In the genomic region with DNA sequence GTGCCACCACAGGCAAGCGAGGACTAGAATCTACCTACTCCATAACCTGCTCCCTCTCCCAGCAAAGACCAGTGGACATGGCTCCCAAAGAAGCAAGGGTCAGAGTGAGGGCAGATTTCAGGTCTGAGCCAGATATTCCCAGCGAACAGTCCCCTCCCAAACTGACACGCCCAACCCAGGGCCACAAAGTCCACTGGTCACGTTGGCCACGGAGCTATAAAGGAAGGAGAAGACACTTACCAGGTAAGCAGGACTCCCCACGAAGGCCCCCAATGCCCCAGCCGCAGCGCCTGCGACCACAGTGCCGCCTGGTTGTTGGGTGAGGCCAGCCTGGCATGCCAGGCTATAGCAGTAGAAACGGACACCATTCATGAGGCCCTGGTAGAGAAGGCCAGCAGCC, we compare ENCODE assay signal across 12 mouse cellular contexts. TPM values are rescaled to one million over a fixed set of nuclear protein-coding genes. Genes with fewer than 3 reads are reported as not detected.
DNase-seq lines count a peak whose midpoint lies in the region; ATAC-seq and TF ChIP-seq lines count a peak whose summit lies in the region.
"Had no signal": no experiment of that assay in that cellular context is flagged by ENCODE, and none has a peak within 500 bp of the region (broad histone marks: within the 10 kb centered on the region; RNA-seq: fewer than 3 reads in every experiment).

No protein-coding gene starts in this region.

- H3K27ac ChIP-seq in heart, embryonic 14.5 days (replicated peaks in 1 of 2; ENCODE audit: control insufficient read depth in 1 of 2, insufficient read depth in 1 of 2, low read depth in 2 of 2, low read length in 2 of 2): peak overlapping the region in 1 of 2 experiments; percentile 65; a peak in 1 of 4 replicates
- H3K27ac ChIP-seq in layer of hippocampus, adult 2 months: peak overlapping the region; percentile 65; the same call in 1 of the 2 replicates
- H3K27ac ChIP-seq in cortical plate, adult 2 months (ENCODE audit: insufficient read depth, low read length): no peak overlapping the region
- no peak overlapping the region for H3K27ac ChIP-seq in limb, embryonic 10.5 days

- no peak overlapping the region for H3K4me3 ChIP-seq in heart, embryonic 14.5 days (ENCODE audit: control insufficient read depth in 1 of 2, insufficient read depth in 1 of 2, low read depth in 1 of 2, low read length in 2 of 2)
- H3K4me3 ChIP-seq in layer of hippocampus, adult 2 months: no peak overlapping the region
- H3K4me3 ChIP-seq in cortical plate, adult 2 months (ENCODE audit: insufficient read depth, low read length): peak overlapping the region; percentile 24; the same call in 1 of the 2 replicates
- H3K4me3 ChIP-seq in limb, embryonic 10.5 days: no peak overlapping the region

- ATAC-seq in heart, embryonic 14.5 days (ENCODE audit: insufficient number of reproducible peaks, insufficient read depth, low FRiP score, low read depth): no peak
- ATAC-seq in monocyte, adult 5-6 weeks (replicated peaks; ENCODE audit: insufficient number of reproducible peaks, low FRiP score, low TSS enrichment, poor library complexity, severe bottlenecking): no peak
- ATAC-seq: activated CD4-positive, CD25-positive, alpha-beta regulatory T cell, adult 4 months had no signal

- no peak for TF ChIP-seq CTCF in layer of hippocampus, adult 2 months (conservative IDR thresholded peaks at IDR 0.05)
- TF ChIP-seq CTCF in cortical plate, adult 2 months (IDR thresholded peaks at IDR 0.05; ENCODE audit: extremely low read depth, insufficient read depth, low read length): no peak

- H3K4me2 ChIP-seq in heart, embryonic 14.5 days (ENCODE audit: low read length): no peak overlapping the region

- no peak for TF ChIP-seq POLR2A in cortical plate, adult 2 months (IDR thresholded peaks at IDR 0.05; ENCODE audit: extremely low read depth, insufficient read depth, low read length)

- H3K9ac ChIP-seq in heart, embryonic 14.5 days (ENCODE audit: low read length): 0 out of 2 replicates have a peak overlapping the region, but pooled peaks have one; percentile 4

- no peak for DNase-seq in heart, adult 8-10 months (ENCODE audit: low spot score)
- no peak for DNase-seq in layer of hippocampus, adult 2 months (ENCODE audit: low spot score in 2 of 2)
- DNase-seq in layer of hippocampus, adult 11-12 months (ENCODE audit: low spot score): no peak
- DNase-seq in kidney, postnatal 14 days: peak; percentile 78
- DNase-seq in limb, embryonic 10.5 days (ENCODE audit: low spot score): no peak
- DNase-seq: layer of hippocampus, adult 9-11 months had no signal

- no peaks in the 10 kb centered on the region for H3K9me3 ChIP-seq in heart, embryonic 14.5 days (ENCODE audit: control insufficient read depth, low read length)
- no peaks in the 10 kb centered on the region for H3K9me3 ChIP-seq in limb, embryonic 10.5 days (replicated peaks)

- peaks cover 27% of the 10 kb centered on the region for H3K36me3 ChIP-seq in heart, embryonic 14.5 days (ENCODE audit: control insufficient read depth, insufficient read depth, low read length)
- peaks cover 30% of the 10 kb centered on the region for H3K36me3 ChIP-seq in limb, embryonic 10.5 days

- 87% methylated on average over 11 of the region's 11 CpGs for WGBS in heart, embryonic 14.5 days
- WGBS in limb, embryonic 10.5 days: 84% methylated on average over 11 of the region's 11 CpGs

- peaks cover 16 to 28% of the 10 kb centered on the region in 2 experiments for H3K4me1 ChIP-seq in heart, embryonic 14.5 days (ENCODE audit: control insufficient read depth in 2 of 2, insufficient read depth in 2 of 2, low read length in 2 of 2)
- H3K4me1 ChIP-seq in cortical plate, adult 2 months (ENCODE audit: control insufficient read depth, insufficient read depth, low read length): no peaks in the 10 kb centered on the region
- H3K4me1 ChIP-seq in limb, embryonic 10.5 days: peaks cover 19% of the 10 kb centered on the region

- no peaks in the 10 kb centered on the region for H3K27me3 ChIP-seq in heart, embryonic 14.5 days (ENCODE audit: control insufficient read depth, insufficient read depth, low read length)
- no peaks in the 10 kb centered on the region for H3K27me3 ChIP-seq in limb, embryonic 10.5 days (ENCODE audit: low read depth, poor library complexity, severe bottlenecking)

RNA-seq across cellular contexts. Expression of gene Slc25a34, which starts 0.6 kb away (rescaled TPM):
- 0.09 and 0.19 TPM in 2 replicates for polyA plus RNA-seq in heart, embryonic 14.5 days (2014; fragmentation: Nextera tagmentation; extraction: Ambion mirVana)
- total RNA-seq in heart, adult 8-10 months (2022): 100 to 1,000 TPM; 124 to 157 (median 144) TPM
- total RNA-seq in layer of hippocampus, adult 2 months (2021): 1 to 10 TPM; 1.6 to 3.6 TPM
- polyA plus RNA-seq in cortical plate, adult 2 months (2012; rRNA removed): 6.5 and 6.7 TPM in 2 replicates
- polyA plus RNA-seq in limb, embryonic 10.5 days (2016; fragmentation: Nextera tagmentation; extraction: Ambion mirVana): 0.05 TPM in 1 of 2 replicates, not detected in the other
- total RNA-seq in monocyte, adult 5-6 weeks (2017): not detected in 3 replicates
- total RNA-seq: megakaryocyte progenitor cell, adult 5-6 weeks had no signal
- polyA plus RNA-seq: activated CD4-positive, CD25-positive, alpha-beta regulatory T cell, adult 4 months; stomach, embryonic 14.5 days had no signal

RNA-seq across cellular contexts. Expression of gene Tmem82, which starts 4.6 kb away (rescaled TPM):
- polyA plus RNA-seq in heart, embryonic 14.5 days (2014; fragmentation: Nextera tagmentation; extraction: Ambion mirVana): 0.19 and 0.43 TPM in 2 replicates
- 10 to 100 TPM; 15.0 to 19.3 (median 16.5) TPM for total RNA-seq in heart, adult 8-10 months (2022)
- under 1 TPM; 0.37 to 0.56 TPM for total RNA-seq in layer of hippocampus, adult 2 months (2021)
- 0.40 and 0.68 TPM in 2 replicates for polyA plus RNA-seq in cortical plate, adult 2 months (2012; rRNA removed)
- 1.1 and 1.6 TPM in 2 replicates for polyA plus RNA-seq in limb, embryonic 10.5 days (2016; fragmentation: Nextera tagmentation; extraction: Ambion mirVana)
- total RNA-seq in monocyte, adult 5-6 weeks (2017): not detected in 3 replicates

RNA-seq across cellular contexts. Expression of gene Fblim1, which starts 17.1 kb away (rescaled TPM):
- polyA plus RNA-seq in heart, embryonic 14.5 days (2014; fragmentation: Nextera tagmentation; extraction: Ambion mirVana): 45.2 and 45.7 TPM in 2 replicates
- total RNA-seq in heart, adult 8-10 months (2022): 100 to 1,000 TPM; 221 to 281 (median 251) TPM
- under 1 TPM; 0.47 to 0.90 TPM for total RNA-seq in layer of hippocampus, adult 2 months (2021)
- 1.0 and 1.3 TPM in 2 replicates for polyA plus RNA-seq in cortical plate, adult 2 months (2012; rRNA removed)
- polyA plus RNA-seq in limb, embryonic 10.5 days (2016; fragmentation: Nextera tagmentation; extraction: Ambion mirVana): 58.6 and 77.7 TPM in 2 replicates
- not detected in 3 replicates for total RNA-seq in monocyte, adult 5-6 weeks (2017)
- total RNA-seq: megakaryocyte progenitor cell, adult 5-6 weeks had no signal

RNA-seq across cellular contexts. Expression of gene Plekhm2, which starts 41.7 kb away (rescaled TPM):
- 6.6 and 7.8 TPM in 2 replicates for polyA plus RNA-seq in heart, embryonic 14.5 days (2014; fragmentation: Nextera tagmentation; extraction: Ambion mirVana)
- 100 to 1,000 TPM; 113 to 133 (median 117) TPM for total RNA-seq in heart, adult 8-10 months (2022)
- total RNA-seq in layer of hippocampus, adult 2 months (2021): 10 to 100 TPM; 74.1 to 80.6 TPM
- polyA plus RNA-seq in cortical plate, adult 2 months (2012; rRNA removed): 134 and 138 TPM in 2 replicates
- 5.0 and 5.6 TPM in 2 replicates for polyA plus RNA-seq in limb, embryonic 10.5 days (2016; fragmentation: Nextera tagmentation; extraction: Ambion mirVana)
- total RNA-seq in monocyte, adult 5-6 weeks (2017): 14.4 to 16.5 TPM (median 15.7 TPM) in 3 replicates

Comparison
In these comparisons a context has a peak if more than half of its experiments do, and no peak if none do; other contexts are left out.
1. RNA of gene Slc25a34, which starts 0.6 kb away (total RNA-seq): 124 to 157 TPM in heart, adult 8-10 months; 1.6 to 3.6 TPM in layer of hippocampus, adult 2 months and not detected in monocyte, adult 5-6 weeks; every median in the first group is over 10 times any median in the second.
2. RNA of gene Tmem82, which starts 4.6 kb away (total RNA-seq): 15.0 to 19.3 TPM in heart, adult 8-10 months; 0.37 to 0.56 TPM in layer of hippocampus, adult 2 months and not detected in monocyte, adult 5-6 weeks; every median in the first group is over 10 times any median in the second.
3. RNA of gene Fblim1, which starts 17.1 kb away (total RNA-seq): 221 to 281 TPM in heart, adult 8-10 months; 0.47 to 0.90 TPM in layer of hippocampus, adult 2 months and not detected in monocyte, adult 5-6 weeks; every median in the first group is over 100 times any median in the second.